Mouse (Mus musculus) forebrain, embryonic 11.5 days (tissue): ENCODE measurements at regions not wholly inside any gene's neighbourhood (a gene's known extent, or its start where the extent isn't known, plus 50 kb on each side); places are given as distances from the start of the nearest gene placed in this dataset.

Experiments
- ATAC-seq: fragments of 200-750 bp; cut with Nextera tagmentation; replicated peaks from 2 replicates; pipeline ENCODE4 v1.8.0; 2017; ENCODE audit warnings: moderate TSS enrichment; ENCODE audit not compliant: low FRiP score
- DNase-seq: peaks from one replicate; pipeline ENCODE4 v3.0.0-alpha.2; 2017; ENCODE audit warnings: low spot score
- H3K27ac ChIP-seq: fragments of 300-500 bp; sonication (generic); 2 replicates; pipeline ENCODE4 v1.5.1; 2014; ENCODE audit warnings: low read depth, low read length
- H3K27me3 ChIP-seq: fragments of 300-500 bp; sonication (generic); 2 replicates; pipeline ENCODE4 v1.6.1; 2014; ENCODE audit warnings: mild to moderate bottlenecking, low read length, mixed read lengths; ENCODE audit not compliant: control insufficient read depth, insufficient read depth
- H3K36me3 ChIP-seq: fragments of 300-500 bp; sonication (generic); 2 replicates; pipeline ENCODE4 v1.6.1; 2014; ENCODE audit warnings: mild to moderate bottlenecking, low read length, moderate library complexity, mixed read lengths; ENCODE audit not compliant: control insufficient read depth, insufficient read depth
- H3K4me1 ChIP-seq: fragments of 300-500 bp; sonication (generic); replicated peaks from 2 replicates; pipeline ENCODE4 v1.6.1; 2014; ENCODE audit warnings: low read length, mixed read lengths; ENCODE audit not compliant: control insufficient read depth, insufficient read depth
- H3K4me2 ChIP-seq: fragments of 300-500 bp; sonication (generic); 2 replicates; pipeline ENCODE4 v1.6.1; 2014; ENCODE audit warnings: low read depth, mild to moderate bottlenecking, low read length, moderate library complexity, mixed read lengths; ENCODE audit not compliant: severe bottlenecking
- H3K4me3 ChIP-seq: fragments of 300-500 bp; sonication (generic); 2 replicates; pipeline ENCODE4 v1.5.1; 2014; ENCODE audit warnings: low read depth, low read length
- H3K9ac ChIP-seq: fragments of 300-500 bp; sonication (generic); 2 replicates; pipeline ENCODE4 v1.6.1; 2014; ENCODE audit warnings: low read length
- H3K9me3 ChIP-seq: fragments of 300-500 bp; sonication (generic); 2 replicates; pipeline ENCODE4 v1.6.1; 2016; ENCODE audit warnings: low read length, mixed read lengths; ENCODE audit not compliant: control insufficient read depth
- WGBS: fragments of 180-500 bp; shearing (Covaris S2); extraction: QIAGEN DNeasy Blood & Tissue Kit; methylation state at CpG from one replicate; pipeline ENCODE4 v1.1.7; 2014; 5-methylcytosine and 5-hydroxymethylcytosine counted together

DNA sequence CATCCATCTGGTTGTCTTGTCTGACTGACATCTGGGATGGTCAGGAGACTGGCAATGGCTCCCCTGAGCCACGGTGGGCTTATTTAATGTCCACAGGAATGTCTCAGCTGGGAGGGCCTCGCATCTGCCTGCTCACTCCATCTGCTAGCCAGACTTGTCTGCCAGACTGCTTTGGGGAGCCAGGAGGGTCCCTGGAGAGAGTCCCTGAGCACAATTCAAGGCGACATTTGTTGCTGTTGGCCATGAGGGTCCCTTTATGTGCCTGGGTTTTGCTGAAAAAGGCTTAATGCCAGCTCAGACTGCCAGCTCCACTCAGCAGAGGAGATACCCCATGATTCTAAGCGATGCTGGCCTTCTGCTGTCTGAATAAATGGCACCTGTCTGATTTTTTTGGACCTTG lies 161.8 kb upstream of the Nckap5 start:
- Histone ChIP-seq H3K4me1 (no peaks in the 10 kb centered on the region), H3K4me2 (no peak overlapping the region), H3K9me3 (no peaks in the 10 kb centered on the region), H3K27me3 (no peaks in the 10 kb centered on the region), H3K9ac (no peak overlapping the region), H3K4me3 (no peak overlapping the region), H3K36me3 (no peaks in the 10 kb centered on the region), H3K27ac (no peak overlapping the region)
- ATAC-seq (no peak), DNase-seq (no peak)
- WGBS: 81% methylated on average over 4 of the region's 4 CpGs

DNA sequence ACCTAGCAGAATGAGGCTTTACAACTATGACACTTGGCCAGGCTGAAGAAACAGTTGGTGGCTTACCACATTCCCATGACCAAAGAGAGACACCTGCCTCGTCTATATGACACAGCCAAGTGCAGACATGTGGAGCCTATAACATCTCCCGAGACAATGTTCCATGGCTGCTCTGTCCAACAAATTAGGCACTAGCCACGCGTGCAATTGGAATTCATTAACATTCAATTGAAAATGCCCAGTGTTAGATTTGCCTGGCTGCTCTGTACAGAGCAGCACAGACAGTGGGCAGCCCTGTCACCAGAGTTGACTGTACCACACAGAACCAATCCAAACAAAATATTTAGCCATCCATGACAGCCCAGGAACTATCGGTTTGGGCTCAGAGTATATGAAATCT lies 152.2 kb upstream of the Nckap5 start:
- ATAC-seq (no peak), DNase-seq (no peak)
- H3K4me2 ChIP-seq: no peak overlapping the region
- H3K36me3 ChIP-seq: no peaks in the 10 kb centered on the region
- H3K4me3 ChIP-seq: no peak overlapping the region
- WGBS: 89% methylated on average over 5 of the region's 5 CpGs
- H3K27ac ChIP-seq: no peak overlapping the region
- no peaks in the 10 kb centered on the region for H3K27me3 ChIP-seq
- H3K9ac ChIP-seq: no peak overlapping the region
- H3K9me3 ChIP-seq: no peaks in the 10 kb centered on the region
- H3K4me1 ChIP-seq: no peaks in the 10 kb centered on the region

DNA sequence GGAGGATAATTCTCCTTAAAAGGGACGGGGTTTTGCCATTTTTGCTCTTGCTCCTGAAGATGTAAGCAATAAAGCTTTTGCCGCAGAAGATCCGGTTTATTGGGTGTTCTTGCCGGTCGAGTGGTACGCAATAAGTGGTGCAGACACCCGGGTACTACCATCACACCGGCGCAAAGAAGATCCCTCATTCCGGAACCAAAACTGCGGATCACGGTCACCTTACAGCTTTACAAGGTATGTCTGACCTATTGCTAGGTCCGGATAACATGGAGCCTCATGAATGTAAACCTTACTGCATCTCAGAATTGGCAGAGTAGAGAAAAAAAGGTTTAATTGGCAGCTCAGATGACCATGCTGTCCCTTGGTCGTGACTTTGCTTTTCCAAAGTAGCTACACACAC lies 149.7 kb upstream of the Nckap5 start:
- no peak overlapping the region for H3K9ac ChIP-seq
- H3K4me1 ChIP-seq: no peaks in the 10 kb centered on the region
- H3K27ac ChIP-seq: no peak overlapping the region
- H3K4me2 ChIP-seq: no peak overlapping the region
- no peak overlapping the region for H3K4me3 ChIP-seq
- DNase-seq (no peak), ATAC-seq (no peak)
- no peaks in the 10 kb centered on the region for H3K36me3 ChIP-seq
- no peaks in the 10 kb centered on the region for H3K27me3 ChIP-seq
- 93% methylated on average over 14 of the region's 14 CpGs for WGBS
- no peaks in the 10 kb centered on the region for H3K9me3 ChIP-seq

DNA sequence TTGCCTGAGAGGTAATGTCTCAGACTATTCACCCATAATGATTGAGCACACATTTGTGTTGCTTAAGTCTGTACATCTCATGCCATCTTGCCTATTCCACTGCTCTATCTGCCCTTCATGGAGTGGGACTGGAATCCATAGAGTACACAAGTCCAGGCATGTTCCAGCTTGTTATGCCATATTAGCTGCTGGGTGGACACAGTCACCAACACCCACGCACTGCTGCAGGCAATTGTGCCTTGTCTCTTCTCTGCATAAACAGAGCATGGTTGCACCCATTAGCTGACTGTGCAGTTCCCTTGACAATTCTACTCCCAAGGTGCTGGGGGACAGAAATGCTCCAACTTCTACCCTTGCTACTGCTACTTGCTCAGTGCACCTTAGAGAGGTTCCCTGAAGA lies 143.3 kb upstream of the Nckap5 start:
- H3K4me1 ChIP-seq: no peaks in the 10 kb centered on the region
- H3K36me3 ChIP-seq: no peaks in the 10 kb centered on the region
- WGBS: 96% methylated on average over 1 of the region's 1 CpGs
- ATAC-seq (no peak), DNase-seq (no peak)
- H3K4me2 ChIP-seq: no peak overlapping the region
- no peaks in the 10 kb centered on the region for H3K27me3 ChIP-seq
- H3K9me3 ChIP-seq: no peaks in the 10 kb centered on the region
- H3K27ac ChIP-seq: no peak overlapping the region
- no peak overlapping the region for H3K9ac ChIP-seq
- H3K4me3 ChIP-seq: no peak overlapping the region

DNA sequence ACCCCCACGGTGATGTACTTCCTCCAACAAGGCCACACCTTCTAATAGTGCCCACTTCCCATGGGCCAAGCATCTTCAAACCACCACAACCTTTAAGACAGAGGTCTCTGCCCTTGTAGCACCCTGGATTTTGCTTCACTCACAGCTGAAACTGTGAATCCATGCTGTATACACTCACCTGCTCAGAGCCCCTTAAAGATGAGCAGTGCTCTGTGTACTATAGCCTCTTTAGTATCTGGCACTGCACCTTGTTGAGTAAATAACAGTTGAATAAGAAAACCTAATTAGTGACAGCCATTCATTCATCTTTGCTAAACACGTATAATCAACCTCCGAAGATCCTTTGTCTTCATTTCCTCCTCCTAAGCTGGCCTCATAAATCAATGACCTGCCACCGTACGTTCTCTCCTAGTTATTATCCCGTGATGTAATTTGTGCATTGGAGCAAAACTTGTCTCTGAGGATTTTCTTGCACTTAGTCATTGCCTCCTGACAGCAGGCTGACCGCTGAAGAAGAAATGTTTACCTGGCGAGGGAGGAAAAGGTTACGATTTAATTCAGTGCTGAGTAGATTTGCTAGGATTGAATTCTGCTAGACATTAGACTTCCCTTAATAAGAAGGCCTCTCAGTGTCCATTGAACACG lies 141.3 kb upstream of the Nckap5 start:
- Histone ChIP-seq H3K27me3 (no peaks in the 10 kb centered on the region), H3K4me1 (no peaks in the 10 kb centered on the region), H3K36me3 (no peaks in the 10 kb centered on the region), H3K9me3 (no peaks in the 10 kb centered on the region), H3K4me3 (no peak overlapping the region), H3K4me2 (no peak overlapping the region), H3K9ac (no peak overlapping the region), H3K27ac (no peak overlapping the region)
- ATAC-seq (no peak), DNase-seq (no peak)
- 76% methylated on average over 10 of the region's 10 CpGs for WGBS

DNA sequence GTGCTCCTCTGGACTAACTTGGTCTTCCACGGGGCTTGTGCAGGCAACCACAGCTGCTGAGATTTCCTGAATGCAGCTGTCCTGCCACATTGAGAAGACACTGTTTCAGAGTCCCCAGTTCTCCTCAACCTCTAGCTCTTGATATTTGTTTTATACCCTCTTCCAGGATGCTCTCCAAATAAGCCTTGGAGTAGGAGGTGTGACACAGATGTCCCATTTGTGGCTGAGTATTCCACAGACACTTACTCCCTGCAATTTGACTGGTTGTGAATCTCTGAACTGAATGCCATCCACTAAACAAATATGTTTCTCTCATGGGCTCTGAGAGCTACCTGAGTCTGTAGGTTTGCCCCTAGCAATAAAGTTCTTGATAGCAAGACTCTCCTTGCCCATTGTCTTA lies 140.5 kb upstream of the Nckap5 start:
- Histone ChIP-seq H3K4me1 (no peaks in the 10 kb centered on the region), H3K9me3 (no peaks in the 10 kb centered on the region), H3K36me3 (no peaks in the 10 kb centered on the region), H3K4me2 (no peak overlapping the region), H3K4me3 (no peak overlapping the region), H3K9ac (no peak overlapping the region), H3K27ac (no peak overlapping the region), H3K27me3 (no peaks in the 10 kb centered on the region)
- no peak for ATAC-seq
- no peak for DNase-seq
- WGBS: 78% methylated on average over 1 of the region's 1 CpGs

DNA sequence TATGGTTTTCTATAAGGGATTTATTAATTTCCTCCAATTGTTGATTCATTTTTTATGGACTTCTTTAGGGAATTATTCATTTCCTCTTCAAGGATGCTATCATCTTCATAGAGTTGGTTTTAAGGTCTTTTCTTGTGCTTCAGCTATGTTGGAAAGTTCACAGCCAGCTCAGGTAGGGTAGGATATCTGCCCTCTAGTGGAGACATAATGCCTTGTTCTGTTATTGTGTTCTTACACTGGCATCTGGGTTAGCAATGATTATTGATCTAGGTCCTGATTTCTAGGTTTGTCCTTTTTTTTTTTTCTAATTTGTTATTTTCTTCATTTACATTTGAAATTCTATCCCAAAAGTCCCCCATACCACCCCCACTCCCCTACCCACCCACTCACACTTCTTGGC lies 135.8 kb upstream of the Nckap5 start:
- no peak for ATAC-seq
- no peak overlapping the region for H3K4me3 ChIP-seq
- no peaks in the 10 kb centered on the region for H3K27me3 ChIP-seq
- H3K4me2 ChIP-seq: no peak overlapping the region
- no peaks in the 10 kb centered on the region for H3K9me3 ChIP-seq
- H3K4me1 ChIP-seq: no peaks in the 10 kb centered on the region
- no peak overlapping the region for H3K27ac ChIP-seq
- H3K36me3 ChIP-seq: no peaks in the 10 kb centered on the region
- H3K9ac ChIP-seq: no peak overlapping the region
- no peak for DNase-seq

DNA sequence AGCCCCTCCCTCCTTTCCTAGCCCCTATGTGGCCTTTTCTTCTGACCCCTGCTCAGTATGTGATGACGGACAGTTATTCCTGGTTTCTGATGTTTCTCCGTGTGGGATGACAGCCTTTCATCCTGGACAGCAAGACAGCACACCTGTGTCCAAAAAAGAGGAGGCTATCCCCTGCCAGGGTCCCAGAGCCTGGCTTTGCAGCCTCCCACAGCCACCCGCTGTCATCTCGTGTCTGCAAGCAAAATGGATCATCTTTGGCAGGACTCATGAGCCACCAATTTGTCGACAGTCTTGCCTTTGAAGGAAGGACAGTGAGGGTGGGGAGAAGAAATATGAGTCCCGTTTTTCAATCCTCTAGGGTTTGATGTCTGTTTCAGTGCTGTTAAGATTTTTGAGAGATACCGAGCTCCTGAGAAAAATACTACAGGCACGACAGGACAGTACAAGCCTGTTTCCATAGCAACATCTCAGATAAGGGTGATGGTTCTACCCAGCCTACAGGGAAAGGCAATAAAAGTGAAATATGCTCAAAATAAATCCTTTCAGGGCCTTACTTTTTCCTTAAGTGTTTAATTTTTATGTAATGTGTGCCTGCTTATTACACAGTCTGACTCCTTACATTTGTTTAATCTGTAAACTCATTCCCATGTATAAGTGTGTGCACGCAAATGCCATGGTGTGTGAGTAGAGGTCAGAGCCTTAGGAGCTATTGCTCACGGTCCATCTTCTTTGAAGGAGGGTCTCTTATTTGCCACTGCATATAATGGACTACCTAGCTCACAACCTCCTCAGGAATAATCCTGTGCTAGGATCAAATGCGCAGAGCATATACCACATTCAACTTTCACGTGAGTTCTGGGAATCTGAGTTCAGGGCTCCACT lies 125.5 kb upstream of the Nckap5 start:
- no peaks in the 10 kb centered on the region for H3K36me3 ChIP-seq
- H3K4me3 ChIP-seq: no peak overlapping the region

DNA sequence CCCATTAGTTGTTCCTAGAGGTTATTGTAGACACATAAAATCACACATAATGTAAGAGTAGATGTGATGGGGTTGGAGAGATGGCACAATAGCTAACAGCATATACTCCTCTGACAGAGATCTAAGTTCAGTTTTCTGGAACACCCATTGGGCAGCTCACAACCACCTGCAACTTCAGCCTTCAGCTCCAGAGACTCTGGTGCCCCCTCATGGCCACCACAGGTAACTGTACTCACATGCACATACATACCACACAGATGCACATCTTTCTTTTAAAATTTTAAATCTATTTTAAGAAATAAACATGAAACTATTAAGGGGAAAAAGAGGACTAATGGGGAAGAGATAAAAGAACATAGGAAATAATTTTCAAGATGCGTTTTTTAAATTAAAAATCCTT lies 117.3 kb upstream of the Nckap5 start:
- Histone ChIP-seq H3K36me3 (no peaks in the 10 kb centered on the region), H3K4me2 (no peak overlapping the region), H3K4me1 (no peaks in the 10 kb centered on the region), H3K27me3 (no peaks in the 10 kb centered on the region), H3K27ac (no peak overlapping the region), H3K4me3 (no peak overlapping the region), H3K9ac (no peak overlapping the region), H3K9me3 (no peaks in the 10 kb centered on the region)
- ATAC-seq: no peak
- WGBS: 96% methylated on average over 1 of the region's 1 CpGs
- DNase-seq: no peak

More for the DNA sequence above, 125.5 kb upstream of the Nckap5 start:
- Histone ChIP-seq H3K27me3 (no peaks in the 10 kb centered on the region), H3K27ac (no peak overlapping the region), H3K9ac (no peak overlapping the region), H3K9me3 (no peaks in the 10 kb centered on the region), H3K4me1 (no peaks in the 10 kb centered on the region), H3K4me2 (no peak overlapping the region)
- no peak for ATAC-seq
- DNase-seq: no peak
- WGBS: 88% methylated on average over 12 of the region's 12 CpGs
